Mouse (Mus musculus): ENCODE data around the gene Ralgapb. TPM values are rescaled to one million over a fixed set of nuclear protein-coding genes. Genes with fewer than 3 reads are reported as not detected.

The Ralgapb gene
- polyA plus RNA-seq (2014; fragmentation: Nextera tagmentation; extraction: Ambion mirVana) = 20.0 and 25.9 TPM in 2 replicates

DNA sequence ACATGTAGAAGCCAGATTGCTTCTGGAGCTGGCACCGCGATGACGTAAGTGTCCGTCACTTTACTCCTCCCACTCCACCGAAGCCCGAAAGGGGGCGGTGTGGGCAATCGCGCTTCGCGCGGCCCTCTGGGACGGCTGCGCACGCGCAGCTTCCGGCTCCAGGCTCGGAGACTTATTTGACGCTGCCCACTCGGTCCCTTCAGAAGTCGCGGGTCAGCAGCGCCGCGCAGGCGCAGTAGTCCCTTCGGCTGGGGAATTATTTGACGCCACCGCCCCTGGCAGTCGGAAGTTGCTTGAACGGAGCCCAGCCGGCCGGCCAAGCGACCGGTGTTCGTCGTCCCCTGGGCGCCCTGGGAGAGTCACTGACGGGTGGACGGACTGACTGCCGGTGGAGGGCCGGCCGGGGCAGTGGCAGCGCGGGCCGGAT is at the start of gene Ralgapb:
Ralgapb (plus strand) TSS at position 254 of the 427 bp plus-strand sequence.
- Histone ChIP-seq H3K4me3 (ENCODE audit: low read length) (peak within 1 kb of the TSS; percentile 92), H3K36me3 (ENCODE audit: control insufficient read depth, insufficient read depth, low read length) (no peaks in the 10 kb centered on the region), H3K27ac (ENCODE audit: low read depth, low read length) (peak within 1 kb of the TSS; percentile 83), H3K9ac (ENCODE audit: low read depth, low read length) (peak within 1 kb of the TSS; percentile 87), H3K4me2 (replicated peaks; ENCODE audit: low read depth, low read length) (peak within 1 kb of the TSS; percentile 96), H3K4me1 (ENCODE audit: control insufficient read depth, insufficient read depth, low read length) (peaks cover 12% of the 10 kb centered on the region), H3K9me3 (ENCODE audit: control insufficient read depth, low read length) (no peaks in the 10 kb centered on the region), H3K27me3 (ENCODE audit: control insufficient read depth, insufficient read depth, low read length) (no peaks in the 10 kb centered on the region)
- under 1% methylated on average over 46 of the region's 46 CpGs for WGBS
- ATAC-seq (ENCODE audit: low FRiP score, low TSS enrichment) = peak; percentile 89

- peak overlapping the region; percentile 98 for H3K9ac ChIP-seq (ENCODE audit: low read depth, low read length)
- H3K4me2 ChIP-seq (replicated peaks; ENCODE audit: low read depth, low read length) = peak overlapping the region; percentile 76
- H3K9me3 ChIP-seq (ENCODE audit: control insufficient read depth, low read length) = no peaks in the 10 kb centered on the region
- peak overlapping the region; percentile 96 for H3K4me3 ChIP-seq (ENCODE audit: low read length)
- peak overlapping the region; percentile 86 for H3K27ac ChIP-seq (ENCODE audit: low read depth, low read length)
- H3K36me3 ChIP-seq (ENCODE audit: control insufficient read depth, insufficient read depth, low read length) = peaks cover 44% of the 10 kb centered on the region
- ATAC-seq (ENCODE audit: low FRiP score, low TSS enrichment) = peak; percentile 89
- no peaks in the 10 kb centered on the region for H3K27me3 ChIP-seq (ENCODE audit: control insufficient read depth, insufficient read depth, low read length)
- under 1% methylated on average over 41 of the region's 41 CpGs for WGBS
- peaks cover 18% of the 10 kb centered on the region for H3K4me1 ChIP-seq (ENCODE audit: control insufficient read depth, insufficient read depth, low read length)
These were observed 48.6 kb upstream of the Ralgapb start for GRCm38 (mm10) chr2:158360873-158361677.

DNA sequence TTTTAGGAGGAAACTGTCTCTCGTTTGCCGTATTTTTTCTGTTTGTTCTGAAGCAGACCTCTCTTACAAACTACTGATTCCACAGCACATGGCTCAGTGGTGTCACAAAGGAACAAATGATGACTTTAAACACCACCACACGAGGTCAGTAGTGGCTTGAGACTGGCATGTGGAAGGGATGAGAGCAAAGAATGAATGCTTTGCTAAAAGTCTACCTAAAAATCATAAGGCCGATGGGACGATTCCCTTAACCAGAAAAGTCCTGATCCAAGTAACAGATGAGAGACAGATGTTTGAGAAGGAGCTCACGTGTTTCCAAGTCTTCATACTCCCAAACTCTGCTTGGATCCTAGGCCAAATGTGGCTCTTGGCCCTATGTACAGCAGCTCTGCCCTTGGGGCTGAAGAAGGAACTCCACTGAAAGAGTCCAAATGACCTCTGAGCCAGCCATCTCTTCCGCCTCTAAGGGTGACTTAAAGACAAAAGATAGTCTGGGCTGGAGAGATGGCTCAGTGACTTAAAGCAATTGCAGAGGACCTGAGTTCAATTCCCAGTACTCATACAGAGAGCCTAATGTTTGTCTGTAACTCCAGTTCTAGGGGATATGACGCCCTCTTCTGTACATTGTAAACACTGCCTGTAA is 47.8 kb upstream of the Ralgapb start:
- peaks cover 18% of the 10 kb centered on the region for H3K4me1 ChIP-seq (ENCODE audit: control insufficient read depth, insufficient read depth, low read length)
- 42% methylated on average over 8 of the region's 8 CpGs for WGBS
- peak; percentile 33; the same call in 1 of the 2 replicates for ATAC-seq (ENCODE audit: low FRiP score, low TSS enrichment)
- peak overlapping the region; percentile 8 for H3K4me2 ChIP-seq (replicated peaks; ENCODE audit: low read depth, low read length)
- H3K9me3 ChIP-seq (ENCODE audit: control insufficient read depth, low read length) = no peaks in the 10 kb centered on the region
- no peaks in the 10 kb centered on the region for H3K27me3 ChIP-seq (ENCODE audit: control insufficient read depth, insufficient read depth, low read length)
- no peak overlapping the region; the same call in 1 of the 2 replicates for H3K27ac ChIP-seq (ENCODE audit: low read depth, low read length)
- H3K9ac ChIP-seq (ENCODE audit: low read depth, low read length) = no peak overlapping the region
- H3K36me3 ChIP-seq (ENCODE audit: control insufficient read depth, insufficient read depth, low read length) = peaks cover 37% of the 10 kb centered on the region
- peak overlapping the region; percentile 96; the same call in 1 of the 2 replicates for H3K4me3 ChIP-seq (ENCODE audit: low read length)

- no peak overlapping the region for H3K4me2 ChIP-seq (replicated peaks; ENCODE audit: low read depth, low read length)
- peaks cover 13% of the 10 kb centered on the region for H3K36me3 ChIP-seq (ENCODE audit: control insufficient read depth, insufficient read depth, low read length)
- no peak for ATAC-seq (ENCODE audit: low FRiP score, low TSS enrichment)
- H3K4me3 ChIP-seq (ENCODE audit: low read length) = no peak overlapping the region
- H3K27ac ChIP-seq (ENCODE audit: low read depth, low read length) = no peak overlapping the region
- H3K27me3 ChIP-seq (ENCODE audit: control insufficient read depth, insufficient read depth, low read length) = no peaks in the 10 kb centered on the region
- H3K4me1 ChIP-seq (ENCODE audit: control insufficient read depth, insufficient read depth, low read length) = peaks cover 10% of the 10 kb centered on the region
- WGBS = 59% methylated on average over 4 of the region's 4 CpGs
- no peaks in the 10 kb centered on the region for H3K9me3 ChIP-seq (ENCODE audit: control insufficient read depth, low read length)
- H3K9ac ChIP-seq (ENCODE audit: low read depth, low read length) = no peak overlapping the region
These were observed 45.5 kb upstream of the Ralgapb start for GRCm38 (mm10) chr2:158364175-158364574.

DNA sequence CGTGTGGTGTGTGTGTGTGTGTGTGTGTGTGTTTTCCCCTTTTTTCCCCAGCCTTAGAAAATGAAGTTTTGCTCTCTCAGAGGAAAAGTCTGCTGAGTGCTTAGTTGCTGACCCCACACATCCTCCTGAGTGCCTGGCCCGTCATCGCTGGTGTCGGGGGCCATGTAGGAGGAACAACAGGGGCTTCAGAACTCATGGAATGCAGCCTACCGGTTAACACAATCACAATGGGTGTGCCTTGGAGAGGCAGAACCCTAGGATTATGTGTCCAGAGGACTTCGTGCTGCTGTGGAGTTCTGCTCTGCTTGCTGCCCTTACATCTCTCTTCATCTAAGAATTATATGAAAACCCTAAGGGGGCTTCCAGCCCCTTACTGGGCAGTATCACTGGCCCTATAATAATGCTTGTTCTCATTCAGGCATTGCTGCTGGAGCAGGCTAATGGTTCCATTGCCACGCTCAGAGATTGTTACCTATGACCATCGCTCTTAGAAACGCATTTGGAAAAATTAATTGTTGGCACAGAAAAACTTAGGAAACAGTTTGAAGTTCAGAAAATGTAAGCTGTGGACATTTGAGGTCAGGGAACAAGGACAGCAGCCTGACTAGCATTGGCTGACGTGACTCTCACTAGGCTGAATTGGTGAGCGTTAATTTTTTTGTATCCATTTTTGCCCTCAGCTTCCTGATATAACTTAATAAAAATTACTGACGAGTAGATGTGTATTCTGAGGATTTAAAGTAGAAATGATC is 44.4 kb upstream of the Ralgapb start:
- no peak overlapping the region for H3K4me3 ChIP-seq (ENCODE audit: low read length)
- no peak overlapping the region for H3K9ac ChIP-seq (ENCODE audit: low read depth, low read length)
- H3K4me2 ChIP-seq (replicated peaks; ENCODE audit: low read depth, low read length) = no peak overlapping the region
- WGBS = 79% methylated on average over 12 of the region's 12 CpGs
- H3K9me3 ChIP-seq (ENCODE audit: control insufficient read depth, low read length) = no peaks in the 10 kb centered on the region
- no peak for ATAC-seq (ENCODE audit: low FRiP score, low TSS enrichment)
- H3K27ac ChIP-seq (ENCODE audit: low read depth, low read length) = no peak overlapping the region
- no peaks in the 10 kb centered on the region for H3K27me3 ChIP-seq (ENCODE audit: control insufficient read depth, insufficient read depth, low read length)
- H3K4me1 ChIP-seq (ENCODE audit: control insufficient read depth, insufficient read depth, low read length) = no peaks in the 10 kb centered on the region; the same call in 1 of the 2 replicates
- peaks cover 2% of the 10 kb centered on the region; the same call in 1 of the 2 replicates for H3K36me3 ChIP-seq (ENCODE audit: control insufficient read depth, insufficient read depth, low read length)

DNA sequence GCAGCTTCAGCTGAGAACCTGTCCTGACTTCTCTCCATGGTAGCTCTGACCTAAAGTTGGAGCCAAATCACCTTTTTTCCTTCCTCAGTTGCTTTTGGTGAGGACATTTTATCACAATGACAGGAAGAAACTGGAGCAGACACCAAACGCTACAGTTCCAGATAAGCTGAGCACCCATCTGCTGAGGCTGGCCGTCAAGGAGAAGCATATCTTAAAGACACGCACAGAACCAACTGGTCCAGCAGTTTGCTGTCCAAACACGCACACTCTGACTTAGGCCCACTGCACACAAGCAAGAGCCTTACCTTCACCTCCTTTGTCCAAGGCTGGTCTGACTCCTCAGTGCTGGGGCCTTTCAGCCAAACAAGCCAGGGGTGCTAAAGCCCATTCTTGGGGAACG is 42.0 kb upstream of the Ralgapb start:
- Histone ChIP-seq H3K4me1 (ENCODE audit: control insufficient read depth, insufficient read depth, low read length) (no peaks in the 10 kb centered on the region), H3K27ac (ENCODE audit: low read depth, low read length) (no peak overlapping the region), H3K4me3 (ENCODE audit: low read length) (no peak overlapping the region), H3K4me2 (replicated peaks; ENCODE audit: low read depth, low read length) (no peak overlapping the region), H3K9me3 (ENCODE audit: control insufficient read depth, low read length) (no peaks in the 10 kb centered on the region), H3K27me3 (ENCODE audit: control insufficient read depth, insufficient read depth, low read length) (no peaks in the 10 kb centered on the region), H3K36me3 (ENCODE audit: control insufficient read depth, insufficient read depth, low read length) (no peaks in the 10 kb centered on the region), H3K9ac (ENCODE audit: low read depth, low read length) (no peak overlapping the region)
- no peak for ATAC-seq (ENCODE audit: low FRiP score, low TSS enrichment)
- 90% methylated on average over 5 of the region's 5 CpGs for WGBS

GRCm38 (mm10) chr2:158368313-158368712 is 41.3 kb upstream of the Ralgapb start:
- Histone ChIP-seq H3K4me1 (ENCODE audit: control insufficient read depth, insufficient read depth, low read length) (no peaks in the 10 kb centered on the region), H3K4me3 (ENCODE audit: low read length) (no peak overlapping the region), H3K9ac (ENCODE audit: low read depth, low read length) (no peak overlapping the region), H3K27me3 (ENCODE audit: control insufficient read depth, insufficient read depth, low read length) (no peaks in the 10 kb centered on the region), H3K36me3 (ENCODE audit: control insufficient read depth, insufficient read depth, low read length) (no peaks in the 10 kb centered on the region), H3K27ac (ENCODE audit: low read depth, low read length) (no peak overlapping the region), H3K4me2 (replicated peaks; ENCODE audit: low read depth, low read length) (no peak overlapping the region), H3K9me3 (ENCODE audit: control insufficient read depth, low read length) (no peaks in the 10 kb centered on the region)
- 93% methylated on average over 8 of the region's 8 CpGs for WGBS
- ATAC-seq (ENCODE audit: low FRiP score, low TSS enrichment) = no peak

DNA sequence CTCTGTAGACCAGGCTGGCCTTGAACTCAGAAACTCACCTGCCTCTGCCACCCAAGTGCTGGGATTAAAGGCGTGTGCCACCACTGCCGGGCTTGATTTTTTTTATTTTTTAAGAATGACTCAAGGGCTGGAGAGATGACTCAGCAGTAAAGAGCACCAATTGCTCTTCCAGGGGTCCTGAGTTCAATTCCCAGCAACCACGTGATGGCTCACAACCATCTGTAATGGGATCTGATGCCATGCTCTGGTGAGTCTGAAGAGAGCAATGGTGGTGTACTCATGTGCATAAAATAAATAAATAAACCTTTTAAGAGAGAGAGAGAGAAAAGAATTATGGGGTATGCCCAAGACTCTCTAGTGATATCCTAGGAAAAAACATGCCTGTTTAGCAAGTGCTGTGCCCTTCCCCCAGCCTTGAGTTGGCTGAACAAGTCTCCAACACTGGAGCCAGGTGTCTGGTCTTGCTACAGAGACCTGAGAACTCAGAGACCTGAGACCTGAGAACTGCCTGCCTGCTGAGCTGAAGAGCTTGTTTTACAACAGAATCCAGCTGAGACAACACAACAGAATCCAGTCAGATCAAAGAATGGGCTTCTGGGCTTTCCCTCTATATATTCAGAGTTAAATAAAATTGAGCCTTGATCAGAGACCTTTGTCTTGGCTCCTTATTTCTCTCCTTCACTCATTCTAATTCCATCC is 40.0 kb upstream of the Ralgapb start:
- Histone ChIP-seq H3K9ac (ENCODE audit: low read depth, low read length) (no peak overlapping the region), H3K4me3 (ENCODE audit: low read length) (no peak overlapping the region), H3K9me3 (ENCODE audit: control insufficient read depth, low read length) (no peaks in the 10 kb centered on the region), H3K27me3 (ENCODE audit: control insufficient read depth, insufficient read depth, low read length) (no peaks in the 10 kb centered on the region), H3K36me3 (ENCODE audit: control insufficient read depth, insufficient read depth, low read length) (no peaks in the 10 kb centered on the region), H3K4me2 (replicated peaks; ENCODE audit: low read depth, low read length) (no peak overlapping the region), H3K27ac (ENCODE audit: low read depth, low read length) (no peak overlapping the region), H3K4me1 (ENCODE audit: control insufficient read depth, insufficient read depth, low read length) (no peaks in the 10 kb centered on the region)
- ATAC-seq (ENCODE audit: low FRiP score, low TSS enrichment) = no peak
- WGBS = 74% methylated on average over 3 of the region's 3 CpGs
